Mouse (Mus musculus) 3134 (cell line): ENCODE results near the gene Dner.

Source experiments
- DNase-seq: peaks from one replicate; pipeline ENCODE4 v3.0.0-alpha.2; 2011; ENCODE audit warnings: low spot score; ENCODE audit not compliant: insufficient read length; ENCODE audit errors: extremely low read depth

Gene Dner

GRCm38 (mm10) chr1:84463976-84464662, 231.9 kb downstream of the Dner start:
- peak; percentile 24 for DNase-seq

- no peak for DNase-seq
Observed at GRCm38 (mm10) chr1:84449566-84450278, 246.3 kb downstream of the Dner start.

GRCm38 (mm10) chr1:84443640-84444039, 252.4 kb downstream of the Dner start:
- no peak for DNase-seq

- no peak for DNase-seq
Observed at GRCm38 (mm10) chr1:84443050-84443449, 253.0 kb downstream of the Dner start.

GRCm38 (mm10) chr1:84441419-84441818, 254.6 kb downstream of the Dner start:
- DNase-seq: no peak

GRCm38 (mm10) chr1:84437565-84437964, 258.5 kb downstream of the Dner start:
- DNase-seq: no peak

- no peak for DNase-seq
Observed at GRCm38 (mm10) chr1:84436281-84436680, 259.7 kb downstream of the Dner start.

GRCm38 (mm10) chr1:84433291-84433980, 262.6 kb downstream of the Dner start:
- no peak for DNase-seq

GRCm38 (mm10) chr1:84432311-84432710, 263.7 kb downstream of the Dner start:
- no peak for DNase-seq

- no peak for DNase-seq
Observed at GRCm38 (mm10) chr1:84428331-84428730, 267.7 kb downstream of the Dner start.

- no peak for DNase-seq
Observed at GRCm38 (mm10) chr1:84427757-84428156, 268.3 kb downstream of the Dner start.

- DNase-seq: no peak
Observed at GRCm38 (mm10) chr1:84426679-84427078, 269.3 kb downstream of the Dner start.

- no peak for DNase-seq
Observed at GRCm38 (mm10) chr1:84422881-84423280, 273.1 kb downstream of the Dner start.

- DNase-seq: no peak
Observed at GRCm38 (mm10) chr1:84421845-84422244, 274.2 kb downstream of the Dner start.

- no peak for DNase-seq
Observed at GRCm38 (mm10) chr1:84419416-84419815, 276.6 kb downstream of the Dner start.

- no peak for DNase-seq
Observed at GRCm38 (mm10) chr1:84418511-84418910, 277.5 kb downstream of the Dner start.

GRCm38 (mm10) chr1:84417761-84418238, 278.2 kb downstream of the Dner start:
- DNase-seq: no peak

- DNase-seq: no peak
Observed at GRCm38 (mm10) chr1:84417276-84417675, 278.7 kb downstream of the Dner start.

GRCm38 (mm10) chr1:84414464-84414863, 281.6 kb downstream of the Dner start:
- no peak for DNase-seq

- no peak for DNase-seq
Observed at GRCm38 (mm10) chr1:84409514-84409913, 286.5 kb downstream of the Dner start.

- DNase-seq: no peak
Observed at GRCm38 (mm10) chr1:84408873-84409272, 287.1 kb downstream of the Dner start.
